Mouse (Mus musculus): Measurements from ENCODE around the gene Tcf7. TPM values are rescaled to one million over a fixed set of nuclear protein-coding genes. Genes with fewer than 3 reads are reported as not detected.

Tcf7 gene
- total and polyA plus RNA-seq, 2 experiments from 2014 or later: 2.0 to 3.1 TPM

- no peak overlapping the region for H3K27ac ChIP-seq (ENCODE audit: low read depth, low read length)
- no peak for ATAC-seq (ENCODE audit: low FRiP score)
Observed at GRCm38 (mm10) chr11:52251770-52252169, 31.0 kb downstream of the Tcf7 start.

DNA sequence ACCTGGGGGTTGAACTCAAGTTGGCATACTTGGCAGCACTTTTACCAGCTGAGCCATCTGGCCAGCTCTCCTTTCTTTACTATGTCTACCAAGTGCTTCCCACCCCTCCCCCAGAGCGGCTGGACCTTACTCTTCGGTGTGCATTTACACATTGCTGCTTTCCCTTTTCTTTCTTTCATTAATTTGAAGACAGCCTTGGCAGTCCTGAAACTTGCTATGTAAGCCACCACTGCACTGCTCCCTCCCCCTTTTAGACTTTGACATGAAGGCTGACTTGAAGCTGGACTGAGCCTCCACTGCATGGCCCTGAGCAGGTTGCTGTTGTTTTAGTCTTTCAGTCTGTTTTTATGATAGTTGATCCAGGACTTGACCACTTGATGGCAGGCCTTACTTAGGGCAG lies 33.4 kb downstream of the Tcf7 start:
- peak; percentile 27; the same call in 1 of the 2 replicates for TF ChIP-seq CTCF (IDR thresholded peaks at IDR 0.05)
- DNase-seq (ENCODE audit: low spot score) (no peak), ATAC-seq (ENCODE audit: low FRiP score) (no peak)
- H3K27ac ChIP-seq (ENCODE audit: low read depth, low read length): no peak overlapping the region
- no peaks in the 10 kb centered on the region for H3K27me3 ChIP-seq (ENCODE audit: insufficient read depth, low read length)
- H3K9me3 ChIP-seq (ENCODE audit: low read length): no peaks in the 10 kb centered on the region
- no peak overlapping the region for H3K4me3 ChIP-seq (ENCODE audit: low read depth, low read length)
- no peak overlapping the region for H3K4me2 ChIP-seq (ENCODE audit: low read depth, low read length, poor library complexity, severe bottlenecking)
- WGBS: 93% methylated on average over 2 of the region's 2 CpGs
- H3K36me3 ChIP-seq (ENCODE audit: insufficient read depth, low read length): peaks cover 10% of the 10 kb centered on the region; the same call in 1 of the 2 replicates
- H3K9ac ChIP-seq (replicated peaks; ENCODE audit: low read length, poor library complexity, severe bottlenecking): no peak overlapping the region
- no peaks in the 10 kb centered on the region for H3K4me1 ChIP-seq (ENCODE audit: insufficient read depth, low read length)

More at GRCm38 (mm10) chr11:52251770-52252169, 31.0 kb downstream of the Tcf7 start:
- no peaks in the 10 kb centered on the region for H3K27me3 ChIP-seq (ENCODE audit: insufficient read depth, low read length)
- no peak for DNase-seq (ENCODE audit: low spot score)
- 73% methylated on average over 5 of the region's 5 CpGs for WGBS
- H3K9me3 ChIP-seq (ENCODE audit: low read length): no peaks in the 10 kb centered on the region
- no peaks in the 10 kb centered on the region for H3K36me3 ChIP-seq (ENCODE audit: insufficient read depth, low read length)
- H3K4me3 ChIP-seq (ENCODE audit: low read depth, low read length): no peak overlapping the region
- TF ChIP-seq CTCF (IDR thresholded peaks at IDR 0.05): no peak
- no peak overlapping the region for H3K4me2 ChIP-seq (ENCODE audit: low read depth, low read length, poor library complexity, severe bottlenecking)
- no peak overlapping the region for H3K9ac ChIP-seq (replicated peaks; ENCODE audit: low read length, poor library complexity, severe bottlenecking)
- no peaks in the 10 kb centered on the region for H3K4me1 ChIP-seq (ENCODE audit: insufficient read depth, low read length)

DNA sequence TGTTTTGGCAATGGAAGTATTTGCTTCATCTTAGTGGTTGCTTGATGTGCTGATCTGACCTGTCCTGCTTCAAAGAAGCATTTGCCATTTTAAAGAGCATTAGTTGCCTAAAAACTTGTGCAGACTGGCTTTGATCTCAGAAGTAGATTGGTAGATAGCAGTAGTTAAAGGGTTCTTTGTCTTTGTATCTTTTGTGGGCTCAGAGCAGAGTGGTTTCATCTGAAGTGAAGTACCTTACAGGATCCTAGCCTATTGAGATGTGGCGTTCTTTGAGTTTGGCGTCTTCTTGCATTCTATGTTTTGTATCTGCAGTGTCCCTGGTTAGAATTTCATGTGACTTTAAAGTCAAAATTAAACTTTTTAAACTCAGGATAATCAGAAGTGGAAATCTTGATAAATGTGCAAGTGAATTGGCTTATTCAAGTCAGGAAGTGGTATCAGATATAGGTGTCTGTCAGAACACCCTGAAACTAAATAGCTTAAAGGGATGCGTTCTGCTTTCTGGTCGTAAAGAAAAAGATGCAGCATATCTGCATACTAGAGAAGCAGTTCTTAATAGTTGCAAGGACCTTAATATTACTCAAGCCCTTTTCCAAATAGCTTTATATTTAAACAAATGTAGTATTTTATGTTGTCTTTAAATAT lies 41.8 kb downstream of the Tcf7 start:
- whole genome bisulfite sequencing: 90% methylated on average over 4 of the region's 4 CpGs
- no peak overlapping the region for H3K27ac ChIP-seq (ENCODE audit: low read depth, low read length)
- H3K27me3 ChIP-seq (ENCODE audit: insufficient read depth, low read length): no peaks in the 10 kb centered on the region
- peaks cover 13% of the 10 kb centered on the region; the same call in 1 of the 2 replicates for H3K36me3 ChIP-seq (ENCODE audit: insufficient read depth, low read length)
- H3K4me1 ChIP-seq (ENCODE audit: insufficient read depth, low read length): no peaks in the 10 kb centered on the region
- H3K9me3 ChIP-seq (ENCODE audit: low read length): no peaks in the 10 kb centered on the region
- H3K4me2 ChIP-seq (ENCODE audit: low read depth, low read length, poor library complexity, severe bottlenecking): no peak overlapping the region
- no peak overlapping the region for H3K9ac ChIP-seq (replicated peaks; ENCODE audit: low read length, poor library complexity, severe bottlenecking)
- no peak for ATAC-seq (ENCODE audit: low FRiP score)
- TF ChIP-seq CTCF (IDR thresholded peaks at IDR 0.05): no peak
- no peak for DNase-seq (ENCODE audit: low spot score)
- H3K4me3 ChIP-seq (ENCODE audit: low read depth, low read length): no peak overlapping the region

- H3K27me3 ChIP-seq (ENCODE audit: insufficient read depth, low read length): no peaks in the 10 kb centered on the region
- DNase-seq (ENCODE audit: low spot score) (no peak), ATAC-seq (ENCODE audit: low FRiP score) (no peak)
- H3K9ac ChIP-seq (replicated peaks; ENCODE audit: low read length, poor library complexity, severe bottlenecking): no peak overlapping the region
- H3K9me3 ChIP-seq (ENCODE audit: low read length): no peaks in the 10 kb centered on the region
- peaks cover 11% of the 10 kb centered on the region; the same call in 1 of the 2 replicates for H3K4me1 ChIP-seq (ENCODE audit: insufficient read depth, low read length)
- H3K4me3 ChIP-seq (ENCODE audit: low read depth, low read length): no peak overlapping the region
- no peak for TF ChIP-seq CTCF (IDR thresholded peaks at IDR 0.05)
- H3K36me3 ChIP-seq (ENCODE audit: insufficient read depth, low read length): peaks cover 3% of the 10 kb centered on the region; the same call in 1 of the 2 replicates
- no peak overlapping the region for H3K4me2 ChIP-seq (ENCODE audit: low read depth, low read length, poor library complexity, severe bottlenecking)
- no peak overlapping the region for H3K27ac ChIP-seq (ENCODE audit: low read depth, low read length)
Observed at GRCm38 (mm10) chr11:52234509-52234908, 48.3 kb downstream of the Tcf7 start.

DNA sequence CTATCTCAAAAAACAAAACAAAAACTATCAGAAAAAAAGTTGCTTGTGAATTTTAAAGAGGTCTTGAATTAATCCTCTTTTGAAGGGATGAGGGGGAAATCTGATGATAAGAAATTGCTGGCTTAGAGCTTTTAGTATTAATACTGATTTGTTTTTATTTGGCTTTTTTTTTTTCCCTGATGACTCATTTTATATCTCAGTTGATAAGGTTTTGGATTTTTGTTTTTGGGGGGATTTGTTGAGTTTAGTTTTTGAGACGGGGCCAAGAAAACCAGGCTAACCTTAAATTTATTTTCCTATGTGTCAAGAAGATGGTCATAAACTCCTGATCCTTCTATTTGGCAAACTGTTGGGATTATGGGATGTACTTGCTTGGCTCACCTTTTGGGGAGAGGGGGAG lies 48.9 kb downstream of the Tcf7 start:
- H3K27ac ChIP-seq (ENCODE audit: low read depth, low read length): no peak overlapping the region
- ATAC-seq (ENCODE audit: low FRiP score) (no peak), DNase-seq (ENCODE audit: low spot score) (no peak)
- no peak overlapping the region for H3K9ac ChIP-seq (replicated peaks; ENCODE audit: low read length, poor library complexity, severe bottlenecking)
- H3K27me3 ChIP-seq (ENCODE audit: insufficient read depth, low read length): no peaks in the 10 kb centered on the region
- H3K4me1 ChIP-seq (ENCODE audit: insufficient read depth, low read length): peaks cover 11% of the 10 kb centered on the region; the same call in 1 of the 2 replicates
- H3K36me3 ChIP-seq (ENCODE audit: insufficient read depth, low read length): peaks cover 3% of the 10 kb centered on the region; the same call in 1 of the 2 replicates
- 97% methylated on average over 1 of the region's 1 CpGs for WGBS
- no peak for TF ChIP-seq CTCF (IDR thresholded peaks at IDR 0.05)
- H3K4me3 ChIP-seq (ENCODE audit: low read depth, low read length): no peak overlapping the region
- no peak overlapping the region for H3K4me2 ChIP-seq (ENCODE audit: low read depth, low read length, poor library complexity, severe bottlenecking)
- no peaks in the 10 kb centered on the region for H3K9me3 ChIP-seq (ENCODE audit: low read length)

DNA sequence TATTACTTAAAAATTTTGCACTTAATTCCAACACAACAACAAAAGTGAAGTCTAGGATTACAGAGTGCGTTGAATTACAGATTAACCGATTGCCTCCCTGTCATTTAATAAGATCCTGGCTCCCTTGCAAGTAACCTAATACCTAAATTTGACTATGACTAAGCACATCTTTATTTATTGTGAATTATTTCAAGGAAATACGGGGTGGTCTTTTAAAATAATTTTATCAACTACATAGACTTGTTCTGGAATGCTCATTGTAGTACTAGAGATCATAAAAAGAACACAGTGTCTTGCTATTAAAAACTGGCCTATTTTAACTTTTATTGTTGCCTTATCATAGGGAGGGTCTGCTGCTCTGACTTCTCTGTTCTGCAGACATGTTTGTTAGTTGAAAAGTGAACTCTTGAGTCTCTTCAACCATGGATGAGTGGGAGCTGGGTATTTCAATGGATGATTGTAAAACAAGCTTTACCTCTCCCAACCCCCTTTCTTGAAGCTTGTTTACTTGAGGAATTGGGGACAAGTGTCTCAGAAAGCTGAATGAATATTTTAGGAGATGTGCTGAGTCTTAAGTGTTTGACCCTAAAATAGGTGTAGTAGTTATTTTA lies 49.7 kb downstream of the Tcf7 start:
- TF ChIP-seq CTCF (IDR thresholded peaks at IDR 0.05): no peak
- Histone ChIP-seq H3K9me3 (ENCODE audit: low read length) (no peaks in the 10 kb centered on the region), H3K9ac (replicated peaks; ENCODE audit: low read length, poor library complexity, severe bottlenecking) (peak overlapping the region; percentile 94; the same call in 1 of the 2 replicates), H3K27me3 (ENCODE audit: insufficient read depth, low read length) (no peaks in the 10 kb centered on the region), H3K4me2 (ENCODE audit: low read depth, low read length, poor library complexity, severe bottlenecking) (peak overlapping the region; percentile 63), H3K4me1 (ENCODE audit: insufficient read depth, low read length) (peaks cover 11% of the 10 kb centered on the region; the same call in 1 of the 2 replicates), H3K4me3 (ENCODE audit: low read depth, low read length) (peak overlapping the region; percentile 89), H3K36me3 (ENCODE audit: insufficient read depth, low read length) (peaks cover 3% of the 10 kb centered on the region; the same call in 1 of the 2 replicates), H3K27ac (ENCODE audit: low read depth, low read length) (no peak overlapping the region)
- WGBS: 39% methylated on average over 3 of the region's 3 CpGs
- DNase-seq (ENCODE audit: low spot score): no peak
- ATAC-seq (ENCODE audit: low FRiP score): no peak

Measured in midbrain, postnatal 0 days (tissue).